Mouse (Mus musculus): ENCODE data around the gene Sult2a2. TPM values are rescaled to one million over a fixed set of nuclear protein-coding genes. Genes with fewer than 3 reads are reported as not detected.
"Not testable (repeated sequence)": the region's sequence is repeated elsewhere in the genome, so short reads cannot be mapped to it uniquely, and the experiment has no call there.

The Sult2a2 gene
- not detected in 2 replicates for polyA plus RNA-seq (2012; ENCODE audit: insufficient read depth, insufficient read length, missing spikeins)

- not testable (repeated sequence) for H3K4me1 ChIP-seq (ENCODE audit: control insufficient read depth, insufficient read depth, low read length); H3K27ac ChIP-seq (ENCODE audit: insufficient read depth, low read depth, low read length); H3K4me3 ChIP-seq (ENCODE audit: insufficient read depth, low read length)
Observed at GRCm38 (mm10) chr7:13733205-13733604, at the start of gene Sult2a2. Sult2a2 (plus strand) TSS chr7:13733505.

GRCm38 (mm10) chr7:13813913-13814312, 80.6 kb downstream of the Sult2a2 start:
- Histone ChIP-seq H3K4me3 (ENCODE audit: insufficient read depth, low read length) (no peak overlapping the region), H3K27ac (ENCODE audit: insufficient read depth, low read depth, low read length) (no peak overlapping the region)
- TF ChIP-seq CTCF (IDR thresholded peaks at IDR 0.05; ENCODE audit: low read depth, low read length), result no peak
- TF ChIP-seq POLR2A (IDR thresholded peaks at IDR 0.05; ENCODE audit: borderline replicate concordance, low read depth, low read length), result no peak

More at GRCm38 (mm10) chr7:13813913-13814312, 80.6 kb downstream of the Sult2a2 start:
- H3K4me1 ChIP-seq (ENCODE audit: control insufficient read depth, insufficient read depth, low read length), result no peaks in the 10 kb centered on the region

Other genes starting within 250 kb of the Sult2a2 start
- gene Bsph2, start 162.4 kb upstream of the Sult2a2 start, polyA plus RNA-seq (2012; ENCODE audit: insufficient read depth, insufficient read length, missing spikeins), result not detected in 2 replicates
- not detected in 2 replicates for gene Sult2a5, start 109.5 kb upstream of the Sult2a2 start, polyA plus RNA-seq (2012; ENCODE audit: insufficient read depth, insufficient read length, missing spikeins)
- gene Sult2a1, start 103.9 kb downstream of the Sult2a2 start, polyA plus RNA-seq (2012; ENCODE audit: insufficient read depth, insufficient read length, missing spikeins), result not detected in 2 replicates